ENCODE assay signal across 8 mouse cellular contexts in genomic region chr4:137117471-137118331, GRCm38 (mm10).
DNase-seq lines count a peak whose midpoint lies in the region; ATAC-seq and TF ChIP-seq lines count a peak whose summit lies in the region.

No protein-coding gene starts in this region.

- no peak for TF ChIP-seq EP300 in CH12.LX (IDR thresholded peaks at IDR 0.05; ENCODE audit: low read length)

- peaks cover 0 to 2% of the 10 kb centered on the region in 2 experiments; a peak in 2 of 4 replicates for H3K4me1 ChIP-seq in CH12.LX (ENCODE audit: control insufficient read depth in 1 of 2, insufficient read depth in 2 of 2)
- 0 out of 2 replicates have a peak, but pooled peaks cover 2% of the 10 kb centered on the region for H3K4me1 ChIP-seq in embryonic facial prominence, embryonic 11.5 days (ENCODE audit: control insufficient read depth, insufficient read depth, low read length)

- no peaks in the 10 kb centered on the region for H3K9me3 ChIP-seq in CH12.LX (replicated peaks; ENCODE audit: low read length)
- no peaks in the 10 kb centered on the region for H3K9me3 ChIP-seq in embryonic facial prominence, embryonic 11.5 days (replicated peaks; ENCODE audit: control insufficient read depth, low read length)

- in situ Hi-C loops in CH12.LX (cut with MboI; ENCODE audit: low pct_ligation_motif_present, low pct_unique_long_range_greater_than_20kb, low sequenced_read_pairs), result no loop called here

- no peak overlapping the region; the same call in 1 of the 2 replicates for H3K9ac ChIP-seq in CH12.LX (ENCODE audit: insufficient read depth, low read depth)
- peak overlapping the region; percentile 46 for H3K9ac ChIP-seq in embryonic facial prominence, embryonic 11.5 days (replicated peaks; ENCODE audit: low read length)

- dilution Hi-C loops in CH12.LX (cut with MboI; ENCODE audit: extremely low pct_ligation_motif_present, extremely low pct_unique_long_range_greater_than_20kb, low sequenced_read_pairs), result no loop called here

- H3K27me3 ChIP-seq in CH12.LX (replicated peaks), result peaks cover 74% of the 10 kb centered on the region
- no peaks in the 10 kb centered on the region; the same call in 1 of the 2 replicates for H3K27me3 ChIP-seq in embryonic facial prominence, embryonic 11.5 days (ENCODE audit: control insufficient read depth, insufficient read depth, low read length)

- no peak overlapping the region for H3K27ac ChIP-seq in CH12.LX (ENCODE audit: insufficient read depth, low read depth)
- H3K27ac ChIP-seq in embryonic facial prominence, embryonic 11.5 days (replicated peaks; ENCODE audit: low read depth, low read length), result no peak overlapping the region

- H3K79me2 ChIP-seq in CH12.LX (replicated peaks; ENCODE audit: control insufficient read depth, extremely low read depth, insufficient read depth, poor library complexity, severe bottlenecking), result no peaks in the 10 kb centered on the region

- H3K4me2 ChIP-seq in CH12.LX (ENCODE audit: insufficient read depth, low read depth, poor library complexity, severe bottlenecking), result peak overlapping the region; percentile 63
- peak overlapping the region; percentile 51 for H3K4me2 ChIP-seq in embryonic facial prominence, embryonic 11.5 days (ENCODE audit: low read depth, low read length)

- TF ChIP-seq POLR2A in CH12.LX (IDR thresholded peaks at IDR 0.05; ENCODE audit: low read depth, low read length), result no peak

- TF ChIP-seq CTCF in CH12.LX (conservative IDR thresholded peaks at IDR 0.05 in 1 of 2, IDR thresholded peaks at IDR 0.05 in 1 of 2; ENCODE audit: low read depth in 2 of 2, low read length in 2 of 2), result no peak

- no peak overlapping the region for H3K4me3 ChIP-seq in CH12.LX (replicated peaks in 1 of 3; ENCODE audit: low read depth in 2 of 3, low read length in 2 of 3, poor library complexity in 1 of 3)
- peak overlapping the region; percentile 29 for H3K4me3 ChIP-seq in embryonic facial prominence, embryonic 11.5 days (ENCODE audit: low read depth, low read length)

- DNase-seq in CH12.LX (ENCODE audit: extremely low read depth), result peak; percentile 31
- DNase-seq in T-cell, adult 2 months (ENCODE audit: low spot score), result peak; percentile 16
- peak; percentile 88 for DNase-seq in embryonic facial prominence, embryonic 11.5 days (ENCODE audit: low spot score)
- DNase-seq in layer of hippocampus, adult 9-11 months, result peak; percentile 39
- peak; percentile 63 for DNase-seq in right cerebral cortex, postnatal 4 days
- no peak for DNase-seq in adipocyte (ENCODE audit: low spot score)

- H3K36me3 ChIP-seq in CH12.LX (replicated peaks in 1 of 2; ENCODE audit: control insufficient read depth in 1 of 2, insufficient read depth in 1 of 2, low read length in 1 of 2), result no peaks in the 10 kb centered on the region
- H3K36me3 ChIP-seq in embryonic facial prominence, embryonic 11.5 days (replicated peaks; ENCODE audit: control insufficient read depth, insufficient read depth, low read depth, low read length), result no peaks in the 10 kb centered on the region

- no peak for TF ChIP-seq RAD21 in CH12.LX (IDR thresholded peaks at IDR 0.05; ENCODE audit: low read depth, low read length)

- under 1% methylated on average over 26 of the region's 27 CpGs for WGBS in embryonic facial prominence, embryonic 11.5 days

- peak; percentile 70 for ATAC-seq in embryonic facial prominence, embryonic 11.5 days (replicated peaks; ENCODE audit: insufficient number of reproducible peaks, low FRiP score, low TSS enrichment, low read depth)
- peak; percentile 91 to 92 for ATAC-seq in hematopoietic stem cell, adult 5-6 weeks (replicated peaks in 1 of 2; ENCODE audit: insufficient read depth in 1 of 2, low FRiP score in 2 of 2, low TSS enrichment in 1 of 2, low read depth in 1 of 2, poor library complexity in 2 of 2, severe bottlenecking in 2 of 2)
- peak; percentile 95 for ATAC-seq in megakaryocyte progenitor cell, adult 5-6 weeks (replicated peaks; ENCODE audit: poor library complexity)

TF ChIP-seq in CH12.LX, 34 proteins besides CTCF, POLR2A, EP300 and RAD21:
- TF ChIP-seq CHD1 (IDR thresholded peaks at IDR 0.05; ENCODE audit: low read depth, low read length), result no peak
- no peak for TF ChIP-seq MAFK (IDR thresholded peaks at IDR 0.05; ENCODE audit: insufficient replicate concordance, low read length)
- no peak for TF ChIP-seq ZMIZ1 (IDR thresholded peaks at IDR 0.05; ENCODE audit: low read depth, low read length)
- TF ChIP-seq ELF1 (IDR thresholded peaks at IDR 0.05; ENCODE audit: low read depth, low read length), result no peak
- TF ChIP-seq USF2 (conservative IDR thresholded peaks at IDR 0.05; ENCODE audit: low read depth, low read length), result no peak
- no peak for TF ChIP-seq SMC3 (IDR thresholded peaks at IDR 0.05; ENCODE audit: low read depth, low read length)
- no peak for TF ChIP-seq E2F4 (IDR thresholded peaks at IDR 0.05; ENCODE audit: insufficient replicate concordance, low read depth, low read length)
